Mouse (Mus musculus) liver, adult 2 months (tissue): ENCODE data around the gene Hivep2.

Source experiments
- CTCF ChIP-seq: fragments of 200-500 bp; IDR thresholded peaks from 2 replicates; pipeline ENCODE4 v1.5.1; 2011; ENCODE audit warnings: low read depth, low read length, control low read depth
- POLR2A ChIP-seq: fragments of 200-500 bp; IDR thresholded peaks from 2 replicates; pipeline ENCODE4 v1.6.1; 2011; ENCODE audit warnings: low read length, control low read depth; ENCODE audit not compliant: insufficient read depth; ENCODE audit errors: extremely low read depth

DNA sequence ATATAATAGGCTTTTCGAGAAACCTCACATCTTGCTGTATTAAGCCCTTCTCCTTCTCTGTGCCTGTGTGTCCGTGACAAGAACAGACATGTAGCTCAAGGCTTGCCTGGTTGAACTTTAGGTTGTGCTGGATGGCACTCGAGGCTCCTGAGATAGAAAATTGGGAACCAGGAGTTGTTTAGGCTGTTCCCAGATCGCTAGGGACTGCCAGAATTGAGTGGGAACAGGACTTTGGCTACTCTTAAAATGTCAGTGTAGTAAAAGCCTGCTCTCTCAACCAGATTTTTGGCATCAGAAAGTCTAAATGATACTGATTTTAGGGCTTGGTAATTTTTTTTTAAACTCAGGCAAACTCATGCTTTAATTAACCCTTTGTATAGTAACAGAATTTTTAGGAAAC, 101.9 kb downstream of the Hivep2 start:
- no peak for TF ChIP-seq POLR2A
- no peak for TF ChIP-seq CTCF
